Mouse (Mus musculus) hindbrain, embryonic 14.5 days (tissue): ENCODE data around the gene Rps6kc1. TPM values are rescaled to one million over a fixed set of nuclear protein-coding genes. Genes with fewer than 3 reads are reported as not detected.

Experiments used
- ATAC-seq: fragments of 200-750 bp; cut with Nextera tagmentation; 2 replicates; pipeline ENCODE4 v1.8.0; 2017; ENCODE audit warnings: moderate number of reproducible peaks, mild to moderate bottlenecking, moderate TSS enrichment, moderate library complexity; ENCODE audit not compliant: low FRiP score
- DNase-seq: peaks from one replicate; pipeline ENCODE4 v3.0.0-alpha.2; 2015; ENCODE audit warnings: low spot score
- H3K27ac ChIP-seq: fragments of 300-500 bp; sonication (generic); 2 replicates; pipeline ENCODE4 v1.5.1; 2014; ENCODE audit warnings: mild to moderate bottlenecking, moderate library complexity
- H3K27me3 ChIP-seq: fragments of 300-500 bp; sonication (generic); 2 replicates; pipeline ENCODE4 v1.6.1; 2014; ENCODE audit warnings: mild to moderate bottlenecking, low read length, mixed read lengths; ENCODE audit not compliant: control insufficient read depth, insufficient read depth
- H3K36me3 ChIP-seq: fragments of 300-500 bp; sonication (generic); replicated peaks from 2 replicates; pipeline ENCODE4 v1.6.1; 2014; ENCODE audit not compliant: control insufficient read depth, insufficient read depth
- H3K4me1 ChIP-seq: fragments of 300-500 bp; sonication (generic); replicated peaks from 2 replicates; pipeline ENCODE4 v1.6.1; 2014; ENCODE audit warnings: antibody characterized with exemption, low read length, mixed read lengths; ENCODE audit not compliant: control insufficient read depth, insufficient read depth
- H3K4me2 ChIP-seq: fragments of 300-500 bp; sonication (generic); replicated peaks from 2 replicates; pipeline ENCODE4 v1.6.1; 2014; ENCODE audit warnings: mild to moderate bottlenecking, moderate library complexity
- H3K4me3 ChIP-seq: fragments of 300-500 bp; sonication (generic); replicated peaks from 2 replicates; pipeline ENCODE4 v1.5.1; 2014; ENCODE audit warnings: mild to moderate bottlenecking, low read length
- H3K9ac ChIP-seq: fragments of 300-500 bp; sonication (generic); 2 replicates; pipeline ENCODE4 v1.6.1; 2014
- H3K9me3 ChIP-seq: fragments of 300-500 bp; sonication (generic); 2 replicates; pipeline ENCODE4 v1.6.1; 2016; ENCODE audit warnings: low read length; ENCODE audit not compliant: control insufficient read depth
- WGBS: fragments of 180-500 bp; shearing (Covaris S2); extraction: QIAGEN DNeasy Blood & Tissue Kit; methylation state at CpG from one replicate; pipeline ENCODE4 v1.1.7; 2014; 5-methylcytosine and 5-hydroxymethylcytosine counted together
- polyA plus RNA-seq: library from polyadenylated mRNA; unstranded; fragments of >200 nt; fragmentation: Nextera tagmentation; extraction: Ambion mirVana; gene quantifications from 2 replicates; pipeline ENCODE4 v1.2.1, GENCODE M21; 2014

The Rps6kc1 gene
- polyA plus RNA-seq, 1 experiment from 2014 or later = 27.7 TPM

DNA sequence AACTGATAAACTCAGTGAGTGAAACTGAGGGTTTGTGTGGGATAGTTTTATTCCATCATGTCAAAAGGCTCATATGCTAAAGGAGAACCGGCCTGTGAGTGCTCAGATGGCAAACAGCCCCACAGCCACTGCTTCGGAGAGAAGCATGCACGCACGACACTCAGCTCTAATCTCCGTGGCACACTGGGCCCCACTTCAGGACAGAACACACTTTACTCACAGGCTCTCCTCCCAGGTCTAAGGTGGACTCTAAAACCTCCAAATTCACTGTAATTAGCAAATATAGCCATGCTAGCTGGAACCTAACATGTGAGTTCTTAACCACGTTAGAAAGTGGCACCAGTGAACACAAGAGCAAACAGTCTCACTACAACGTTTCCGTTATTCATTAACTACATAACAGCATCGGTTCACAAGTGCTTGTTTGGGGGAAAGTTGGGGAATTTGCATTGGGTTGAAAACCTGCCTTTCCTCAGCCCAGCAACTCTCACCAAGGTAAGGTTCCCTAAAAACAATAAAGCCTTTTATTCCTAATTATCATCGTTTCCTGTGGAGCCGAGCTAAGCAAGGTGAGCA is 114.0 kb downstream of the Rps6kc1 start:
- WGBS = 73% methylated on average over 11 of the region's 11 CpGs
- ATAC-seq (no peak), DNase-seq (no peak)
- Histone ChIP-seq H3K9ac (no peak overlapping the region), H3K4me2 (no peak overlapping the region), H3K4me1 (peaks cover 17% of the 10 kb centered on the region; the same call in 1 of the 2 replicates), H3K9me3 (no peaks in the 10 kb centered on the region), H3K36me3 (peaks cover 18% of the 10 kb centered on the region), H3K27me3 (no peaks in the 10 kb centered on the region), H3K4me3 (no peak overlapping the region), H3K27ac (no peak overlapping the region)

DNA sequence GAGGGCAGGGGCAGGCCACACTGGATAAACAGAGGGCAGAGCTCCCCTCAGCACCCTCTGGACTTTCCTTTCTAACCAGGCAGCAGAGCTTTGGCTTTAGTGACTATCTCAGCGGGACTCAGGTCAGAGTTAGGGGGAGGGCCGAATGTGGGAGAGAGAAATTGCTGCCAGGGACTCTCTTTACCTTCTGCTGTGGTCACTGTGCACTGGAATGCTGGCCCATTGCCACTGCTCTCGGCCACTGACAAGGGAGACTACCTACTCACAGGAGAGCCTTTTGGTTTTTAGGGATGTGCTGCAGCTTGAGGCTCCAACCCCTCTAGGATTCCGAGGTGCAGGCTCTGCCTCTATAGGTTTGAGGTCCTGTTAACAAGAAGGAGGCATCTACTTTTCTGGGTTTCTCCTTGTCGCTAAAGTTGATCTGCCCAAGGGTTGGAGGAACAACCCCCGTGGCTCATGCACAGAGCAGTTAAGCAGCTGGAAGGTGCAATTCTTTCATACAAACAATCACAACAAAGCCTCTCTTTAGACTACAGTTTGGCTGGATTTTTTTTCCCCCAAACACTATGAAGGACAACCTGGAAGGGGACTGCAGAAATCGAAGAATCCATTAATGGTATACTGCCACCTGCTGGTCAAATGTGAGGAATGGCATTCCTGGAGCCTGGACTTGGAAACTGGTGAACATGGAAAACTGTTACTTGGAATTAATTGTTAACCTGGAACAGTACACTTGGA is 114.7 kb downstream of the Rps6kc1 start:
- H3K27me3 ChIP-seq = no peaks in the 10 kb centered on the region
- H3K9me3 ChIP-seq = no peaks in the 10 kb centered on the region
- H3K4me3 ChIP-seq = no peak overlapping the region
- no peak overlapping the region for H3K4me2 ChIP-seq
- no peak overlapping the region for H3K27ac ChIP-seq
- H3K9ac ChIP-seq = no peak overlapping the region; the same call in 1 of the 2 replicates
- H3K4me1 ChIP-seq = peaks cover 17% of the 10 kb centered on the region; the same call in 1 of the 2 replicates
- DNase-seq = peak; percentile 85
- H3K36me3 ChIP-seq = peaks cover 18% of the 10 kb centered on the region
- 32% methylated on average over 7 of the region's 7 CpGs for WGBS
- ATAC-seq = peak; percentile 57; the same call in 1 of the 2 replicates

DNA sequence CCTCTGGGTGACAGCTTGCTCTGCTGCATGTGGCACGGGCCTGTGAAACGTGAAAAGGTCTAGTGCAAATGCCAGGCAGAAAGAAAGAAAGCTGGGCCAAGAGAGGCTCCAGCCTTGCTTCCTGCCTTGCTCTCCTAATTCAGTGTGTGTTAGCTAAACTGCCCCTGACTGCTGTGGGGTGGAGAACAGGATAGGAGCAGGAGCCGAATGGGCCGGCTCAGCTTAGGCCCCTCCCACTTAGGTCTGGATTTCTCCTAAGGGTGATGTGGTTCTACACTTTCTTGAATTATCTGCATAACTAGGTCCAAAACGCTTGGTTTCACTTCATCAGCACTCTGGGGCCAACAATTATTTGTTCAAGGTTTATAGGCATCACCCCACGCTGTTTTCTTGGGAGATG is 119.9 kb downstream of the Rps6kc1 start:
- Histone ChIP-seq H3K27ac (no peak overlapping the region), H3K9ac (no peak overlapping the region), H3K4me2 (no peak overlapping the region), H3K4me3 (no peak overlapping the region), H3K9me3 (no peaks in the 10 kb centered on the region), H3K36me3 (no peaks in the 10 kb centered on the region), H3K4me1 (peaks cover 13% of the 10 kb centered on the region; the same call in 1 of the 2 replicates), H3K27me3 (no peaks in the 10 kb centered on the region)
- WGBS = 85% methylated on average over 6 of the region's 6 CpGs
- DNase-seq (no peak), ATAC-seq (no peak)

DNA sequence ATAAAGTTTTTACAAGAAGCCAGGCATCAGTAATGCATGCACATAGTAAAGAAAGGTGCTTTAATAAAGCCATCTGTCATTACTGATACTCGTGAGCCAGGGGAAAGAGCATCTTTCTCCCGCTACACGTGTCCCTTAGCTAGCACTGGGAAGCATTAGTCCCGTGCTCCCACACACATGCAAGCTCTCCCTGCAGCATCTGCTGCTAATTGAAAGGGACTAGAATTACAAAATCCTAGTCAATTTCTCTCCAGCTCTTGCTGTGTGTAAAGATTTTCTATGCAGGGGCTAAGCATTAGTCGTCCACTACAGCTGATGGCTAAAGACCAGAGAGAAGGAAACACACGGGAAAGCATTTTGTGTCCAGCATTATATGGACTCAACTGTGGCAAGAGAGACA is 120.8 kb downstream of the Rps6kc1 start:
- Histone ChIP-seq H3K4me1 (peaks cover 3% of the 10 kb centered on the region; the same call in 1 of the 2 replicates), H3K4me2 (no peak overlapping the region), H3K9me3 (no peaks in the 10 kb centered on the region), H3K4me3 (no peak overlapping the region), H3K27ac (no peak overlapping the region), H3K27me3 (no peaks in the 10 kb centered on the region), H3K9ac (no peak overlapping the region), H3K36me3 (no peaks in the 10 kb centered on the region)
- WGBS = 53% methylated on average over 6 of the region's 6 CpGs
- ATAC-seq (no peak), DNase-seq (no peak)

DNA sequence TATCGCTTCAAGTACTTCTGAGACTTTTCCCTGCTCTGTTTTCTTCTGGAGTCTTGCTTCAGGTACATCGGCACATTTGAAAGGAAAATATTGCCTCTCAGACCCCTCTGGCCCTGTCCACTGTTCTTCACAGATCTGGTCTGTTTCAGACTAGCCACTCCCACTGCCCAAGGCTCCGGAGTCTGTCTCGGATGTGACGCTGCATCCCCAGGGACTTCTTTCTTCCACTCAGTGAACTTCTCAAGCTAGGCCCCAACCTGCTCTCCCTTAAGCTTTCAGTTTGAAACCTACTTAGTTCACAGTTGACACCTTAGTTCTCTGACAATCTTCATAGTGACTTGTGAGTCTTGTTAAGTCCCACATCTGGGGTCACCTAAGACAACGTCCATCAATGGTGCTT is 133.9 kb downstream of the Rps6kc1 start:
- 73% methylated on average over 6 of the region's 6 CpGs for WGBS
- DNase-seq = no peak
- Histone ChIP-seq H3K9me3 (no peaks in the 10 kb centered on the region), H3K4me1 (no peaks in the 10 kb centered on the region), H3K4me3 (no peak overlapping the region), H3K36me3 (peaks cover 41% of the 10 kb centered on the region), H3K4me2 (no peak overlapping the region), H3K9ac (no peak overlapping the region), H3K27me3 (no peaks in the 10 kb centered on the region), H3K27ac (no peak overlapping the region)
- ATAC-seq = no peak

DNA sequence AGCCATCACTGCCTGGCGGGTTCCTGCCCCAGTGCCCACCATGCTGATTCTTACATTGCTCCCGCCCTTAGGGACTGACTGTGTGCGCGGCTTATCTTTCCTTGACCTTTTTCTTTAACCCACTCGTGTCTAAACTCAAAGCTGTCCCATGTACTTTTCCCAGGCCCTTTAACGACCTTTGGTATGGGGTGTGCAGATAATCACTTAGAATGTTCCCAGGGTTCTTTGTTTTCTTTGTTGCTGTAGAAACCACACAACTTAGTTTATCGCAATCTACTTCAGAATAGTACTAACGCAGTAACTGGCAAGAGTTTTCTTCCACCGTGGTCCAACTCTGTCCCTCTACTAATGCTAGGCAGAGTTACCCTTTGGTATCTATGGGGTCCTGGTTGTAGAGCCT is 135.3 kb downstream of the Rps6kc1 start:
- H3K9ac ChIP-seq = no peak overlapping the region
- no peak for ATAC-seq
- H3K27ac ChIP-seq = no peak overlapping the region
- H3K27me3 ChIP-seq = no peaks in the 10 kb centered on the region
- no peak overlapping the region for H3K4me3 ChIP-seq
- no peaks in the 10 kb centered on the region for H3K4me1 ChIP-seq
- WGBS = 91% methylated on average over 9 of the region's 9 CpGs
- no peak for DNase-seq
- H3K9me3 ChIP-seq = no peaks in the 10 kb centered on the region
- peaks cover 36% of the 10 kb centered on the region for H3K36me3 ChIP-seq
- H3K4me2 ChIP-seq = no peak overlapping the region

DNA sequence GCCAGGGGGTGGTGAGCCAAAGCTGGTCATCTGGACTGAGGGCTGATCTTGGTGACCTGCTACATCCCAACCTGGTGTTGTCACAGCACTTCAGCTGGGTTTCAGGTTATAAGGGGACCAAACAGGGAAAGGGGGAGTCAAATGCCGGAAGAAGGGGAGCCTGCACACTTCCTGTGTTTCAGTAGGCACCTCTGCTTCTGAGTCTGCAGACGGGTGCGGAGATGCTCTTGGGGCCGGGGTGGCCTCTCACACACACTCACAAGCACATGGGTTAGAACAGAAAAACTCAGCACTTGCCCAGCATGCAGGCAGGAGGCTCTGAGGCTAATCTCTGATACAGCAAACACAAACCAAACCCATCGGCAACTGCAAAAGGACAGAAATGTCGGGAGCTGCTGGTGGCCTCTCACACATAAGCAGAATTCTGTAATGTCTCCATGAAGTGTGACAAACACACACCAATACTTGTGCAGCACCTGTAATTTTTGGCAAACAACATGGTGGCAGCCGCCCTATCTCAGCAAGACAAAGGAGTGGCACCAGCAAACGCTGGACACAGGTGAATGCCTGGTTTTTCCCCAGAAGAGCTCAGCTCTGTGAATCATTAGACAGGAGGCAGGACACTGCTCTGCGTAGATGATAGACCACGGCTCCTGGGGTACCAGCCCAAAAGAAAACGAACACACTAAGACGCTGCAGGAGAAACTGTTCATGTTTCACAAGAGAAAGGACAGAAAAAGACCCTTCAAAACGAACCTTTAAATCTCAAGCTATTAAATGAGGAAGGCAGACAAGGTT is 139.3 kb downstream of the Rps6kc1 start:
- DNase-seq = no peak
- WGBS = 87% methylated on average over 13 of the region's 13 CpGs
- no peaks in the 10 kb centered on the region for H3K9me3 ChIP-seq

DNA sequence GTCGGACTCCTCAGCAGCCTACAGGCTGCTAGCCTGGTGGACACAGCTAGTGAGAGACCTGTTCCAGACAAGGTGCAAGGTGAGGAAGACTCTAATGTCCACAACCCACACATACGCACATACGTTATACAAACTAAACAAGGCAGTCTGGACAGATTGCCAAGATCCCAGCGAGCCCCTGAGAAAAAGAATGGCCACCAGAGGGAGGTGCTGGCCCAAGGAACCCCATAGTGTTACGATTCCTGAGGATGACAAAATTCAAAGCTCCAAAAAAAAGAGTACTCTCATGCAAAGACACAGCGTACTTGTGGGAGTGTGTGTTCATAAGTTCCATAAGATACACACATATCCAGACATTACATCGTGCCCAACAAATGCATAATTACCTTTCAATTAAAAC is 141.8 kb downstream of the Rps6kc1 start:
- Histone ChIP-seq H3K4me1 (no peaks in the 10 kb centered on the region), H3K9ac (no peak overlapping the region), H3K27ac (no peak overlapping the region), H3K4me3 (no peak overlapping the region), H3K4me2 (no peak overlapping the region), H3K27me3 (no peaks in the 10 kb centered on the region), H3K9me3 (0 out of 2 replicates have a peak, but pooled peaks cover 5% of the 10 kb centered on the region), H3K36me3 (peaks cover 13% of the 10 kb centered on the region)
- 79% methylated on average over 7 of the region's 7 CpGs for WGBS
- ATAC-seq (no peak), DNase-seq (no peak)

More for the DNA sequence above, 139.3 kb downstream of the Rps6kc1 start:
- H3K4me2 ChIP-seq = no peak overlapping the region
- no peak overlapping the region for H3K9ac ChIP-seq
- no peak for ATAC-seq
- no peak overlapping the region for H3K4me3 ChIP-seq
- no peaks in the 10 kb centered on the region for H3K27me3 ChIP-seq
- H3K27ac ChIP-seq = no peak overlapping the region
- peaks cover 29% of the 10 kb centered on the region for H3K36me3 ChIP-seq
- no peaks in the 10 kb centered on the region for H3K4me1 ChIP-seq

DNA sequence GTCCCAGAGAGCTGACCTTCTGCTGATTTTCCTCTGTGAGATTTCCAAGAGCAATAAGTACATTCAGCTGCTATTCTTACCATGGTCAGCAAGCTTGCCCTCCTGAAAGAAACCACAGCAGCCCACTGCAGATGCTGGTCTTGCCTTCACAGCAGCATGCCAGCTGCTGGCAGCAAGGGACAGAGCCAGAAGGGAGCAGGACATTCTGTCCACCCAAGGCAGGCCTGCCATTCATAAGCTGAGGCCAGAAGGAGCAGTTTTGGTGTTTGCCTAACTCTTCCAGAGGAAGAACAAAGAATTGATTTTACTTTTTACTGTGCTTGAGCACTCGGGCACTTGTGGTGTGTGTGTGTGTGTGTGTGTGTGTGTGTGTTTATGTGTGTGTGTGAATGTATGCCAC is 143.3 kb downstream of the Rps6kc1 start:
- DNase-seq = no peak
- H3K4me1 ChIP-seq = no peaks in the 10 kb centered on the region
- no peak overlapping the region for H3K4me3 ChIP-seq
- WGBS = 92% methylated on average over 1 of the region's 1 CpGs
- H3K9ac ChIP-seq = no peak overlapping the region
- no peaks in the 10 kb centered on the region for H3K27me3 ChIP-seq
- peaks cover 8% of the 10 kb centered on the region for H3K36me3 ChIP-seq
- no peak overlapping the region for H3K4me2 ChIP-seq
- no peak for ATAC-seq
- no peak overlapping the region for H3K27ac ChIP-seq
- H3K9me3 ChIP-seq = 0 out of 2 replicates have a peak, but pooled peaks cover 5% of the 10 kb centered on the region
